Mouse (Mus musculus) cerebellum, adult 9-10 months (tissue): ENCODE results near the gene Mfsd10.

ENCODE experiments used
- DNase-seq: peaks from one replicate; pipeline ENCODE4 v3.0.0; 2022

Gene Mfsd10

DNA sequence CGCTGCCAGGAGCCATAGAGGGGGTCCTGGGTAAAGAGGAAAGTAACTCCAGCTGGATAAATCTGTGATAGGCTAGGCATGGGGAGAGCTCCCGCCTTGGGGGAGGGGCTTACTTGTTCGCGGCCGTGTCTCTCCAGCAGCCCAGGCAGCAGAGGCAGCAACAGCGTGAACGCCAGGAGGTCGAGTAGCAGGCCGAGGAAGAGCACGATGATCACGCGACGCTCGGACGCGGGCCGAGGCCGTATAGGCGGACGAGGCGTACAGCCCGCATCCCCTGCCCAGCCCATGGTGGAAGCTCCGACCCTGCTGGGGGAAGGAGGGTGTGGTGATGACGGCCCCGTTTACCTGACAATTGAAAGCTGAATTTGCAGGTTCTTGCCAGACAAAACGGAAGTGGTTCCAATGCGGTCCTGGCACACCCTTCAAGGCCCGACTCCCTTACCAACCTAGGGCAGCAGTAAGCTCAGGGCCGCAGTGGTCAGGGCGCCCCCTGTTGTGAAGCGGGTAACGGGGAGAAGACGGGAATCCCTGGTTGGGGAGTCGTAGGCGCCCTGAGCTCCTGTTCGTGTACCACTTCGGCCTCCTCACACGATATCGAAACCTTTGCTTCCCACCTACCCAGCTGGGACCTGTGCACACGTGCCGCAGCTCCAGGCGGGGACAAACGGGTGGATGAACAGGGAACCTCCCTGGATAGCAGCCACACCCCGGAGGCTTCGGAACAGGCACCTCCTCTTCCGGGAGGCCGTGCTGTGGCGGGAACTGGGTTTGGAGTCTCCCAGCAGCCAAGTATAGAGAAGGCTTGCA, at the start of gene Mfsd10:
Gene Mfsd10, minus strand, starts transcription at position 732 of the 807 bp plus-strand sequence.
- DNase-seq = peak; percentile 79

DNA sequence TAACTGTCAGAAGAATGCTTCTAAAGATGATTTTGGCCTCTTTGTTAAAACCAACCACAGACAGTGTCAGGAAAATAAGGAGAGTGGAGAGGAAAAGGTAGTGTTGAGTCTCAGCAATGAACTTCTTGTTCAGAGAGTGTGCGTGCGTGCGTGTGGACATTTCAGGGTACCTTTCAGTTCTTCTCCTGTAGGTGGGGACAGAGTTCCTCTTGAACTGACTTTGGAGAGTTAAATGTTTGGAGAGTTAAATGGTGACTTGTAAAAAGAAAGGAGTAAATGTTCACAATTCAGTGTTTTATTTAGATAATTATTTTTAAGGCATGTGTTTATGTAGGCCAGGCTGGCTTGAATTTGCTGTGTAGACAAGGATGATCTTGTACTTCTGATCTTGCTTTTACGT, 33.3 kb upstream of the Mfsd10 start:
- no peak for DNase-seq

DNA sequence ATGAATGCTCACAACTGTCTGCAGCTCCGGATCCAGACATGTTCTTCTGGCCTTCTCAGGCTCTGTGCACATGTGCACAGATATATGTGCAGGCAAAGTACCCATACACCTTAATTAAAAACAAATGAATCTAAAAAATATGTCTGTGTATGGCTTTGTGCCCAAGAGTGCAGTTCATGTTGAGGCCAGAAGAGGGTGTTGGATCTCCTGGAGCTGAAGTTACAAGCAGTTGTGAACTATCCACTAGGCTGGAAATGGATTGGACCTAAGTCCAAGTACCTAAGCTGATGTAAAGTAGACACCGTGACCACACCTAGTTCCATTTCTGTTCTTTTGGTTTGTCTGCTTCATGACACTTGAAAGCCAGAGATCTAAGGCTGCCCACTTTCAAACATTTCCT, 32.5 kb upstream of the Mfsd10 start:
- DNase-seq = no peak

DNA sequence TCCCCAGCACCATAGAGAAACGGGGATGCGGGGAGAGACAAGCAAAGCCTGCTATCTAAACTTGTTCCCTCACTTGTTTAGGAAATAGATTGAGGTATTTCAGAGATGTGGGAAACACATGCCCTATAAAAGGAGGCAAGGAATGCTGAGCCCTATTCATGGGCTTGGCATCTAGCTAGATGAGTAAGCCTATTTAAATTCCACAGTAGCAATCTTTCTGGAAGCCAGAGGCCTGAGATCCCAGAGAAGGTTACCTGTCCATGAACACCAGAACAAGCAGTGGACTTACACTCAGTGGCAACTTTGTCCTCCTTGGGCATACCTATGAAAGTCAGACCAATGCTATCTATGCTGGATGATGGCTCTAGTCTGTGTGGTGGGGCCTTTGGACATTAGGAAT, 26.2 kb upstream of the Mfsd10 start:
- DNase-seq = no peak

DNA sequence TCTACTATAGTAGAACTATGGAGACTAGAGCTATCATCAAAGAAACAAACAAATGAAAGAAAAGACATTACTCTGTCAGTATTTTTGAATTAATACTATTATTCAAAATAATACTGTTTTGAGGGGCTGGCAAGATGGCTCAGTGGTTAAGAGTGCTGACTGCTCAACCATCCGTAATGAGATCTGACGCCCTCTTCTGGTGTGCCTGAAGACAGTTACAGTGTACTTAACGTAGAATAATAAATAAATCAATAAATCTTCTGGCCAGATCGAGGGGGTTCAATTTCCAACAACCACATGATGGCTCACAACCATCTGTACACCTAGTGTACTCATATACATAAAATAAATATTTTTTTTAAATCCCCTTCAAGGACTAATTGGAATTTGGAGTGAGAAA, 24.9 kb upstream of the Mfsd10 start:
- no peak for DNase-seq

DNA sequence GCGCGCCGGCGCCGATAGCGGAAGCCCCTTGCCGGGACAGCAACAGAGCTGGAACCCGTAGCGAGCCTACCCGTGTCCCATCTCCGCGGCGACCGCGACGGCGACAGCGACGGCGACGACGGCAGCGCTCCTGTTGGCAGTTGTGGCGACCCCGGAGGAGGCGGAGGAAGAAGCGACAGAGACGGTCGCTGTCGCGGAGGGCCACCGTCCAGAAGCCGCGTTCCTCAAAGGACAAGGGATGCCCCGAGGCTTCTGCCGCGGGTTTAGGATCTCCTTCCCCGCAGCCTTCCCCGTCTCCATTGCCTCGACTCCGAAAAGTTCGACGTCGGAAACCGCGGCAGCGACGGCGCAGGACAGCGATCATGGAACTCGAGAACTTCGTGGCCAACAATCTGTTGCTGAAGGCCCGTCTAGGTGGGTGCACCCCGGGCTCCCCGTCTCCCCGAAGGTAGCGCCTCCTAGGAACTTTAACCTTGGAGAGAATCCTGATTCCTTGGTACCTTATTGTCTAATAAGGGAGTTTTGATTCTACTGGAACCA, 23.6 kb upstream of the Mfsd10 start:
- no peak for DNase-seq

DNA sequence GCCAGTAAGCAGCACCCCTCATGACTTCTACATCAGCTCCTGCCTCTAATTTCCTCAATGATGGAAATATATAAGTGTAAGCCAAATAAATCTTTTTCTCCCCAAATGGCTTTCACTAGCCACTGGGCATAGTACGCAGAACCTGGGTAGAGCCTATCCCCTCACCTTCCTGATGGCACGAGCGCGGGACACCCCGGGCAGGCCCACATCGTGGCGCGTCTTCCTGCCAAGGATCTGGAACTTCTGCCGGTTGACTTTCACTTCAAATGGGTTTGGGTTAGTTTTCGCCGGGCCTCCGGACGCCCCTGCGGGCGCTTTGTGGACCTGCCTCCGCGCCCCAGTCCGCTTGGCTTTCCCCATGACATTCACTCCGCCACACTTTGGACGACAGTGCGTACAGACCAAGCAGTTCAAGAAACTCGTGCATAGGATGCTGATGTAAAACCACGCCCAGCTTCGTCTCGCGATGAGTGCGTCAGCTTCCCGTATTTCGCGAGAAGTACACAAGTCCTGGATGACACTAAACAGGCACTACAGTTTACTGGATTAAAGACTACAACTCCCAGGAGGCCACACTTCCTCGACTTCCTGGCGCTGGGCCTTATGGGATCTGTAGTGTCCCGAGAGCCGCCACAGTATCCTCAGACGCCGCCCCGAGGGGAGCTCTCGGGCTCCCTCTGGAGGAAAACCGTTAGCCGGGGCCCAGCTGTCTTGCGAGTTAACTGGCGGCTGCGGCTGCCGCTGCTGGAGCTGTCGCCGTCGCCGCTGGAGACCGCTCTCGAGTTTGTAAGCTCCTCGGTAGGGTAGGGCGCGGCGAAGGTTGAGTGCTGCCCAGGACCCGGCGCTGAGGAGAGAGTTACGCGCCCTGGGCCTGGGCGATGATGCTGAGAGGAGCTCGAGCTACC, 22.9 kb upstream of the Mfsd10 start, which contains the start of the genes Nop14 and Grk4:
Gene Nop14, minus strand, starts transcription at position 463 of the 905 bp plus-strand sequence.
Gene Grk4, plus strand, starts transcription at position 694 of the 905 bp plus-strand sequence.
- peak; percentile 100 for DNase-seq

DNA sequence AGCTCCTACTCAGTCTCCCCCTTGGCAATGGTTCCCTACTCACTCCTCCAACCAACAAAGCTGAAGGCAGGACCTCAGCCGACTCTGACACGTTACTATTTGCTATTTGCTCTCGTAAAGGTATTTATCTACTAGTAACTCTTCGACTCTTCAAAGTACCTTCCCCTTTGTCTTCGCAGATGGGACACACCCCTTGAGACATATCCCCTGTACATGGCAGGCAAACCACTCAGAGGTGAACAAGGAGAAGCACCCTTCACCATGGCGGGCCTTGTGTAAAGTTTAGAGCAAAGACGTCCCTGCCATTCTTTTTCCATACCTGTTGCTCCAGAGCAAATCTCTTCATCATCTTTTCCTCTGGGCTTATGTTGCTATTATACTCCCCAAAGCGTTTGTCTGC, 20.5 kb upstream of the Mfsd10 start:
- DNase-seq = no peak

DNA sequence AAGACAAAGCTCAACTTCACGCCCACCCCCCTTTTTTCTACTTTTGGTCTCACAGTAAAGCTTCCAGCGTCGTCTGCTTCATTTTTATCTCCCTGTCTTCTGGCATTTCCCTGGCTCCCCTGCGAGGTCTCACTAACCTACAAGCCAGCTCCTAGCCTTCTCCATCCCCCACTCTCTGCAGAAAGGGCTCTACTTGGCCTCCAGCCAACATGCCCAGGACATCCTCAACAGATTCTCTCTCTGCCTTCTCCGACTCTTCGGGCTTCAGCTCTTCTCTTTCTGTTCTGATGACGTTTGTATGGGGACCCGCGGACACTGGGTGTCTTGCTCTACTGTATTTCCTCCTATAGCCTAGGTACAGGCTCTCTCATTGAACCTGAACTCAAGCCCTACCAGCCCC, 17.9 kb upstream of the Mfsd10 start:
- DNase-seq = no peak

DNA sequence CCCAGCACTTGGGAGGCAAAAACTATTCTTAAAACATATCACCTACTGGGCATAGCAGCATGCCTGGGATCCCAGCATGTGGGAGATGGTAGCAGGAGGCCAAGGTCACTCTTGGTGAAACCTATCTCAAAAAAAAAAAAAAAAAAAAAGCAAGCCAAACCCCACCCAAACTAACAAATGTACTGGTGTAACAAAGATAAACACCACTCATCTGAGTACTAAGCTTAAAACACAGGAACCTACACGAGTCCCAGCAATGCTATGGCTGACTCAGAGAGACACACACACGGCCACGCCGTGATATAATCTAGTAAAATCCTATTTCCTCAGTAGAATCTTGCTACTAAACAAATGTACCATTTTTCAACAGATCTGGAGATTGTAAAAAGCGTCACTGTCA, 15.9 kb upstream of the Mfsd10 start:
- no peak for DNase-seq

DNA sequence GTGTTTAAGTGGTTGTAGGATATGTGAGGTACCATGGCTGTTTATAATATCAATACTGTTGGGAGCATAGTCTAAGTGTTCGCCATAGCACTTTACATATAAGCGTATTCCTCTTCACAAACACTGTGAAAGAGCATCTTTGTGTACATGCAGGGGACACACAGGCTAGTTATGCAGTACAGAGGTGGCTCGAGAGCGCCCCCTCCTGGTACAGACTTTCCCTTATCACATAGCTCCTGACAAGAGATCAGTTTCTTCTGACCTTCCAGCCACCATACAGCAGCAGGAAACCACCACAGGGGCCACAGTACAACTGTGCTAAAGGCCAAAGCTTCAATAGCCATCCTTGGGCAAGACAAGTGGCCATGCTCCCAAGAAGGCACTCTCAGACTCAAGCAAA, 10.6 kb upstream of the Mfsd10 start:
- peak; percentile 76 for DNase-seq

DNA sequence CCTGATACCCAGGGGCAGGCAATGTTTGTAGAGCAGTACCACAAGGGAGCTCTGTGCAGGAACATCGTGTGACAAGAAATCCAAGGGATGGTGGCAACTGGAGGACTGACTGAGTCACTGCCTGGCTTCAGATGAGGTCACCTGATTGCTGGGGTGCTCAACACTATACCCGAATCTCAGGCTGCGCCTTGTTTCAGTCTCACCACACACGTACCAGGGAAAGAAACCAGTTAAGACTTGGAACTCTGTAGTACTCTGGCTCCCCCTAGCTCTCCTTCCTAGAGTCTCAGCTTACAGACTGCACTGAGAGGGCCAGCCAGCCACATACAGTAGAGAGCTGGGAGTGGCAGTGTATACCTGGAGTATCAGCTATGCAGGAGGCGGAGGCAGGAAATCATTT, 5.9 kb upstream of the Mfsd10 start:
- DNase-seq = peak; percentile 62

DNA sequence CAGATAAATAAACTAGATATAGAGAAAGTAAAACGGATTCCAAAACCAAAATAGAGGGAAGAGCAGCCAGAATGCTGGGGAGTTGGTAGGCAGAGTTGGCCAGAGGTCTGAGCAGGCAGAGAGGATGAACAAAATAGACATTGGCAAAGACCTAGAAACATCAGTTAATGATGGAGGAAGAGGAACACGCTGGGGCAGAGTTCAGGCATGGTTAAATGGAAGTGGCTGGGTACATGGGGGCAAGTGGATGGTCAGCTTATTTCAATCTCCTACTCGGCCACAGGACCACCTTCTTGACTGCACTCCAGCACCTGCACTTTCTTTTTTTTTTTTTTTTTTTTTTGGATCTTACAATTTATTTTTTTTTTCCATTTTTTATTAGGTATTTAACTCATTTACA, 5.0 kb upstream of the Mfsd10 start:
- DNase-seq = no peak

DNA sequence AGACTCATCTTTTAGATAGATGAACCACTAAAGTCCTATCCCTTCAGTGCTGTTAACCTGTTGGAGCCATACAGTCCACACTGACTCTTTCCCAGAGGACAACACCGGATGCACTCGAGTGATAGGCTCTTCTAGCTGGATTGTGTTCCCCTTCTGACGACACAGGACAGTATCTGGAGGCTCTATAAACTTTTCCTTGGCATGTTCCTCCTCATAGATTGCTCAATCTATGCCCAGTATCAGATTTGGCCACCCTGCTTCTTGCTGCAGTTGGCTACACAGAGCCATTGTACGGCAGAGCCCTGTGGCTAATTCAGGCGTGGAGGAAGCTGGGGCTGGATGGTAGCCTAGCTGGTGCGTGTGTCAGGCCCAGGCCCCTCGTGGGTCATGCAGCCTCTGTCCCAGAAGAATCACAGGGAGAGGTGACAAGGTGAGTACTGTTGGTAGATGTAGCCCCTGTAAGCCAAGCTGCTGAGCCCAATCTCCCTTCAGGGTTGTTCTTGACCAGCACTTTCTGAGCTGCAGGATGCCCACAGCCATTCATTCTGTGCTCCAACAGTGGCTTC, 662 bp upstream of the Mfsd10 start:
- no peak for DNase-seq

DNA sequence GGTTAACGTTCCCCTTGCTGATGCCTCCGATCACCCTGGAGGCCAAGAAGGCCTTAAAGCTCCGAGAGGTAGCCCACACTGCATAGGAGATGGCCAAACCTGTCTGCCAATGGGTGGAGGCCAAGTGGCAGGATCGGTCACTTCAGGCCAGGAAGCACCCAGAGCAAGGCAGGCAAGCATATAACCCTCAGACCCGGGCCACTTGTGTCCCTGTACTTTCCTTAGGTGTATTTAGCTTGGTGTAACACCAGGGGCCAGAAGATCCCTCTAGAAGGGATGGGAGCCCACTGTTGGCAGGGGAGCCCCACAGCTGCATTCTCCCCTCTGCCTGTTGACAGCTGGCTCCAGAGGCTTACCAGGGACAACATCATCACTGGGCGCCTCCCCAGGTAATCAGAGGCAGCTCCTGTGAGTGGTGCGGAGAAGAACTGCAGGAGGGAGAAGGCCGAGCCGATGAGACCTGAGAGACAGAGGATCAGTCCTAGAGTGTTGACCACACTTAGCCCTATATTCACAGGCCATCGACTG, 1.3 kb downstream of the Mfsd10 start:
- peak; percentile 44 for DNase-seq

DNA sequence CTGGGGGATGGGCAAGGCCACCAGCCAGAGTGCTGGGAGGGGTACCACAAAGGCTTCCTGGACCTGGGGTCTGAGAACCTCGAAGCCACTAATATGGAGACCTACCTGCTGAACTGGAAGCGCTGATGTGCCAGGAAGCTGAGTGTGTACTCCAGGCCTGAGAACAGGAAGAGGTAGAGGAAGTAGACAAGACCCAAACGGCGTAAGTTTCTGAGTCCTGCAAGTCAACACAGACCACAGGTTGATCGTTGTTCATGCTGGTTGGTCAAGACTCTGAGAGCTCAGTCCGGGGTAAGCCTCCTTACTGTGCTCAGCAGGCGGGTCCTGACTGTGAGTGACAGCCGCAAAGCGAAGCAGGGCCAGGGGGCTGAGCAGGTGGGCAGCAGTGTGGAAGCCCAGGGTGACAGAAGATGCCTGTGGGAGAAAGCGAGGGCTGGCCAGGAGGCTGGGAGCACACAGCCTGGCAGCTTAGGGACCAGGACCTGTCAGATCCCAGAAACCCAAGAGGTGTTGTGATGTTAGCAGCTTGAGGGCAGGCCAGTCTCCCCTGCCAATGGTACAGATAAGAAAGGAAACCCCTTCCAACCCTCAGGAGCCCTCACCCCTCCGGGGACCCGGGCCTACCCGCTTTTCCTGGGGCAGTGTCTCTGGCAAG, 2.1 kb downstream of the Mfsd10 start:
- no peak for DNase-seq

DNA sequence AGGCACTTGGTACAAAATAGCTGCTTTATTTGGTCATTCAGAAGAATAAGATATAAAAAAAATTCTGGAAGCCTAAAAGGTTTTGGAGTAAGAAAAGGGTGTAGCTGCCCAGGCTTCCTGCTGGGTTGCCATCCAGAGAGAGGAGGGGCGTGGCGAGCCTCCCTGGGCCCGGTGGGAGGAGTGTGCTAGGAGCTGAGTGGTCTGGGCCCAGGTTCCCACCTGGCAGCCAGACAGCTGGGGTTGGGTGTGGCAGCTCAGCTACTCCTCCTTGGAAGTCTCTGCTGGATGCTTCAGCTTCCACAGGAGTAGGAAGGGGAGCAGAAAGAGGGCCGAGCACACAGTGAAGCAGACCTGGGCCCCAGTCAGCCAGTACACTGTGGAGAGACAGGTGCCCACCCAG, 3.4 kb downstream of the Mfsd10 start:
- no peak for DNase-seq

DNA sequence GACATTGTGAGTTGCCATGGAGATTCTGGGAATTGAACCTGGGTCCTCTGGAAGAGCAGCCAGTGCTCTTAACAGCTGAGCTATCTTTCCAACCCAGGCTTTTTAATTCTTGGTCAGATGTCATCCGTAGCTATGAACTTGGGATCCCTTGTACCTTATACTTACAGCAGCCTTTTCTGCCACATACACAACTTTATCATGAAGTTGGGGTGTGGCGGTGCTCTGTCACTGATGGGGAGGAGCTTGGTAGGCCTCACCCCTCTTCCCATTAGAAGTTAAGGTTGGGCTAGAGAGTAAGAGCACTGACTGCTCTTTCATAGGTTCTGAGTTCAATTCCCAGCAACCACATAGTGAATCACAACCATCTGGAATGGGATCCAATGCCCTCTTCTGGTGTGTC, 4.0 kb downstream of the Mfsd10 start:
- DNase-seq = no peak

DNA sequence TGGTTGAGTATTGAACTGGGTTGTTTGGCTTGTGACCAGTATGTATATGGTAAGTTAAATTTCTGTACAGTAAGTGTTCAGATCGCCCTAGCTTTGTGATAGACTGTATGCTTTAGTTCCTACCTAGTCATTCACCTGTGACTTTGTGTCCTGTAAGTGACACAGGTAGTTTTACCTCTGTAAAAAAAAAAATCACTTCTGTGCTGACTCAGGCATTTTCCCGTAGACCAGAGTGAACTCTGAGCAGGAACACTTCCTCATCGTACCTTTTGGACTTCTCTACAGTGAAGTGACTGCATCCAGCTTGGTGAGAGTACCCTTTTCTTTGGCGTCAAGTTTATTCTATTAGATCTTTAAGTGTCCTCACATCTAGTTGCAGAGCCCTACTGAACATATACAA, 27.0 kb downstream of the Mfsd10 start:
- no peak for DNase-seq

DNA sequence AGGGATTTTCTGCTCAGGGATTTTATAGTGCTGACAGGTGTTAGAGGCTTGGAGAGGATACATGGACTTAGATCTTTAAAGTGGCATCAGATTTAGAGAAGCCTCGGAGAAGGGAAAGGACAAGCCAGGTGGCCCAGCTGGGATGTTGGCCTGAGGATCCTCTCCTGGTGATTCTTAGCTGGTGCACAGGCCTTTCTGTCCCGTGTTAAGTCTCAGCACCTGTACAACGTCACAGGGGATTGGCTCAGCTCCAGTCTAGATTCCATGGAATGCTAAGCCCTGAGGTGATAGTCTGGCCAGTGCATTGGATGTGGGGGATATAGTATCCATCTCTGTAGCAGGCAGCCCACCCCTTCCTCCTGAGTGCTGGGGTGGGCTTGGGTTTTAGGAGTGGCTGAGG, 28.8 kb downstream of the Mfsd10 start:
- peak; percentile 53 for DNase-seq

DNA sequence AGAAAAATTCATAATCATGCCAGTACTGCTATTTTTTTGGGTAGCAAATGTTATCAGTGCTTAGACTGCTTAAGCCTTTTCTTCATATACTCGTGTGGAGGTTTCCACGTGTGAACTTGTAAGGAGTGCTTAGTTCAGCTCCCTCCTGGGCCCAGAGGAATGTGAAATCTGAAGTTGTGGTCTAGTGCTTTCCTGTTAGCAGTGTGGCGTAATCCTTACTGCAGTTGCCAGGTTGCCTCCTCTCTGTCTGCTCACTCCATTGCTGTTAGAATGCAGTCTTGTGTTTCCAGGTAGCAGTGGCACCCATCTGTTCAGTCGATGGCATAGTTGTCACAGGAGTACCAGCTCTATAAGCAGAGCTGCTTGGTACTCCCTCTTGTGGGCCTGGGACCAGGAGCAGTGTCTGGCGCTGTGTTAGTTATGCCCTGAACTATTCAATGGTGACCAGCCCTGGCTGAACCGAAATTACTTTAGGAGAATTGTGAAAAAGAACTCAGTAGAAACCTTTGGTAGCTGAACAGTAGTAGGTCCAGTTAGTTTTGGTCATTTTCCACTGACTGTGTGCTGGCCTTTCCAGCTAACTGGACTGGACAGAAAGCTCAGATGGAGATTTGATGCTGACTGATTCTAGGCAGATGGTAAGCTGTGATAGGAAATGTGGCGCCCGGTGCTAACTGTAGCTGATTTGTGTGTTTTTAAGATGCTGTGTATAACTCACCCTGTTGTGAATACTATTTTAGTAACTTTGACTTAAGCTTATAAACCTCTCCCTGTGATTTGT, 29.7 kb downstream of the Mfsd10 start:
- DNase-seq = peak; percentile 66

DNA sequence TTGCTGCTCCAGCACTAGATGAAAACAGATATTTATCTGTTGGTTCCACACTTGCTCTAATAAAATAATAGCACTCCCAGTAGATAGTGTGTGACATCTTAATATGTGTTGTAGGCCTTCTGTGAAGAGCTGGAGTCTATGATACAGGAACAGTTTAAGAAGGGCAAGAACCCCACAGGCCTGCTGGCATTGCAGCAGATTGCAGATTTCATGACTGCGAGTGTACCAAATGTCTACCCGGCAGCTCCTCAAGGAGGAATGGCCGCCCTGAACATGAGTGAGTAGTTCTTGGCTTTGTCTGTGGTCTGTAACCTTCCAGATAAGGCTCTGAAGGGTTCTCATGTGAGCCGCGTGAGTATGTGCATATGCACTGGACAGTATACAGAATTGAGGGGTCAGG, 32.4 kb downstream of the Mfsd10 start:
- no peak for DNase-seq
